Mouse (Mus musculus) cerebellum, postnatal 4 days (tissue): ENCODE measurements around the gene Slc35c1.
A peak's percentile ranks its signal among the peaks of the same experiment; 100 is the strongest.

Experiments
- DNase-seq, 2 experiments: peaks; one replicate each; pipeline ENCODE4 v3.0.0; 2022; ENCODE audit warnings: low spot score in 2 of 2, mixed read lengths in 1 of 2

Gene Slc35c1

DNA sequence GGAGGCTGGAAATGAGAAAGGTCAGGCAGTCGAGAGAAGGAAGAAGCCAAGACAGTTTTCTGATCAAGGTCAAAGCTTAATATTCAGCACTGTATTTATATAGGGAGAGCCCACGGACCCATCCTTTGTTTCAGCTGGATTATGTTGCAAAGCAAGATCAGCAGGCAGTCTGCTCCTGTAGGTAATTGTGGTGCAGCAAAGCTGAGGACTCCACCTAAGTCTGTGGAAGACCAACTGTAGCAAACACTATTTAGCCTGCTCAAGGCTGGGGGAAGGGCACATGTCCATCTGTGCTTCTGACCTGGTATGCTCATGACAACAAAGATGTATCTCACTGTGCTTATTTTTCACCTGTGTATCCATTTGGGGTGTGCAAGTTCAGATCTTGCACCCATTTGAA lies 15.4 kb upstream of the Slc35c1 start:
- DNase-seq = no peak

DNA sequence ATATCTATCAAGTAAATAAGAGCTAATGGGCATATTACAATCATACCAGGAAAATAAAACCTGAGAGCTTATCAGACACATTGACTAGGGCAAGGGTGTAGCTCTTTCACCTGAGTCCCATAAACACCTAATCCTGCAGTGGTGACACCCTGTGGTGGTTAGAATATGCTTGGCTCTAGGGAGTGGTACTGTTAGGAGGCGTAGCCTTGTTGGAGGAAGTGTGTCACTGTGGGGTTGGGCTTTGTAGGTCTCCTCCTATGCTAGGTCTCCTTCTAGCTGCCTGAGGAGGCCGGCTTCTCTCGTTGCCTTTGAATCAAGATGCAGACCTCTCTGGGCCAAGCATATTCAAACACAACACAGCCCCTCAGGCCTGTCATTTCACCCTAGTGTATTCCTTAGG lies 14.6 kb upstream of the Slc35c1 start:
- DNase-seq = no peak

DNA sequence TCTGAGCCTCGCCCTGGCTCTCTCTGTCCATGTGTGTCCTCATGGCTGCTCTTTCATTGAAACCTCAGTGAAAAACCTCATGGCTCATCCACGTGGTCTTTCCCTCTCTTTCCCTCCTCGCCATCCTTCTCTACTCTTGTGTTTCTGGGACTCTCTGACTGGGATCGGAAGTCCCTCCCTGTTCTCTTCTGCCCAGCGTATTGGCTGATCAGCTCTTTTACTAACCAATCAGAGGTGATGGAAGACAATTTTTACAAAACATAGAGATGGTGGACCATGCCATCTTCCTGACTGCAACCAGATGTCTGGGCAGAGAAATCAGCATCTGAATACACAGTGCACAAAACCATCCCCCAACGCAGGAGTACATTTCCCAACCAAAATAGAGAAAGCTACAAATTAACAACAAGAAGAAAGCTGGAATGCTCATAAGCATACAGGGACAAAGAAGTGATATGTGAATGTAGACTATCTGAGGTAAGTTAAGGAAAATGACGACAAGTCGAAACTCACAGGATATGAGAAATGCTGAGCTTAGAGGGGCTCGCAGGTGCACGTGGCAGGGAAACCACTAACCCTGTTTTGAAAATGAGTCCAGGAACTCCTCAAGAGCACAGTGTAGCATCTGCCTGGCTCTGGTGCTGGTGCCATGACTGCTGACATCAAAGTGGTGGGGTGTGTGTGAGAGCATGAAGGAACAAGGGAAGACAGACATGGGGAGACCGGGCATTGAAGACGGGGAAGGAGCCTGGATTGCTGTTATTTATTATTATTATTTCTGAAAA lies 11.7 kb upstream of the Slc35c1 start:
- DNase-seq = no peak

DNA sequence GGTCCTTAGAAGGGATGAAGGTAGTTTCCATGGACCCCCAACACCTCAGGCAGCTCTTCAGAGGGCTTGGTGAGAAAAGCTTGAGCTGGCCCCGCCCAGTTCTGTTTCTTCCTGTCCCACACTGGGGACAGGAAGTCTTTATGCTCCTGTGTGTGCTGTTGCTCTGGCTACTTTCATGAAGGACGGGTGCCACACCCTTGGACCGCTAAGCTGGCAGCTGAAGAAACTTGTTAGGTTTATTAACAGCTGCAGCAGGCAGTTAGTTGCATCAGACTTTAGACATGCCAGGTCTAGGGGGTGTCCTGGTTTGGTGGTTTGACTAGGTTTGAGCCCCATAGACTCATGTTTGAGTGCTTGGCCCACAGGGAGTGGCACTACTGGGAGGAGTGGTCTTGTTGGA lies 4.4 kb upstream of the Slc35c1 start:
- DNase-seq = no peak

DNA sequence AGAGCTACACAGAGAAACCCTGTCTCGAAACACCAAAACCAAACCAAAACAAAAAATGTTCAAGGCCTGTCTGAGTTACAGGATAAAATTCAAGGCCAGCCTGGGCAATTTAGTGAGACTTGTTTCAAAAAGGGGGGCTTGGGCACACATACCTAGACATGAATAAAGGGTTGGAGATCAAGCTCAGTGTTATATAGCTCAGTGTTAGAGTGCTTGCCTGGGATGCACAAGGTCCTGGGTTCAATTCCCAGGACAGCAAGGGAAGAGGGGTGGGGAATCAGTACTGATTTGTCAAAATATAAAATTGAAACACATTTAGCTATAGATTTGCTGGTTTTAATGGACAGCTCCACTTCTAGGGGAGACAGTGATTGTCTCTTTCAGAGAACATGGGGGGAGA lies 877 bp upstream of the Slc35c1 start:
- DNase-seq = no peak

DNA sequence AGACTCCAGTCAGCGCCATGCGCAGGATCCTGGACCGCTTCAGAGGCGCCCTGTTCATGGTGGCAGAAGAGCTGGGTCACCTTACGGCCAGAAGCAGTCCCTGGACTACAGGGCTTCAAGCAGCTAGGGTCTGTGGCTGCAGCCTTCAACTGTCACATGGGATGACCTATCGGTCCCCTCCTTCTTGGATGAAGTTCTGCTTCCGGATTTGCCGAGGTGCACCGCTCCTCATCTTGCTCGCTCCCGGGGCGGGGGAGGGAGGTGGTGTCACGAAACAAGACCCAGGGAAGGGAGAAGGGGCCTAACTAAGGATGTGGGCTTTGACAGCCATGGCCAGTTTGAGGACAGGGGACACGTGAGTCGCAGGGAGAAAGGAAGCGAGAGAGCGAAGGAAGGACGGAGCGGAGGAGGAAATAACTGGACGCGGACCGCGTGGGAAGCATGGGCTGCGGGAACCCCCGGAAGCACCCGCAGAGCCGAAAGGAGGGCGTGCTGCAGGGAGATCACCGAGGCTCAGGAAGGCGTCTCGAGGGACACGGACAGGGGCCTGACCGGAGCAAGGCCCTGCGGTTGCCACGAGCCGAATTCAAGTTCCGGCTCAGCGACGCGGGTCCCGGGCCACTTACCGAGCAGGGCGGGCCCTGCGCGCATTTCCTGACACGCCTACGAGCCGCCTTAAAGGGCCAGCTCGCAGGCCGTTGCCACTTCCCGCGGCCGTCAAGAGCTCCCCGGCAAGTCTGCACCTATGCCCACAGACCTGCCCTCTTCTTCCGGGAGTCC lies 1.0 kb downstream of the Slc35c1 start:
- peak; percentile 45 to 71 for DNase-seq

DNA sequence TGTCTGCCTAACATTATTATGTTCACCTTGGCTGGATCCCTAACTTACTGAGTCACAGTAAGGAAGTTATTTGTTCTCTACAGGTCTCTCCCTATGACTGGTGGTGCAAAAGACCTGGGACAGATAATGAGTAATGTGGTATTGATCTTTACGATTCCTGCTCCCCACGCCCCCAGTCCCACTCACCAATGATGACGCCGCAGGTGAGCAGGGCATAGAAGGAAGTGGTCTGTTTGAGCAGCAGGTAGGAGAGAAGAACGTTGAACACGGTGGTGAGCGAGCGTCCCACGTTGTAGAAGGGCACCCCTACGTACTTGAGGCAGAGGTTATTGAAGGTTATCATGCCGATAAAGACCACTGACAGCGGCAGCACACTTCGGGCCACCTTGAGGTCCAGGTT lies 1.9 kb downstream of the Slc35c1 start:
- DNase-seq = no peak

DNA sequence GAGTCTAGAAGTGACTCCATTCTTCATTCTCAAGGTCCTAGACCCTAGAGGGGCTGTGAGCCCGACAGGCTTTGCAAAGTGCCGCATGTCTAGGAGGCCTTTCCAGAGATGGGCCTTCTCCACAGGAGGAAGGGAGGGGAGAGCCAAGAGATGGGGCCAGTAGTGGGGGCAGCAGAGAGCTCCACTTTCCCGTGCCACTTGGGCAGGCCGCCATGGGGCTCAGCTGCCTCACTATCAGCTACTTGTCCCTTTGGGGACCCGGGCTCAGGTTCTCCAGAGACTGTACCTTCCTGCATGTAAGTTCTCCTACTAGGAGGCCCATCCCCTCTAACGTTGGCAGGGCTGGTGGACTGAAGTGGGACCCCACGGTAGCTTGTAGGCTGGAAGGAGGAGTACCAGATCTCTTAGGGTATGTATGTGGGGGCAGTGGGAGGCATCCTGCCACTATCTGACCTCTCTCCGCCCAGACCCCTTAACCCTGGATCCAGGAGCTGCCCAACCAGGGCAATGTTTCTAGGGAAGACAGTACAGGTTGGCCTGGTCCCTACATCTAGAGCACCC lies 3.3 kb downstream of the Slc35c1 start:
- DNase-seq = no peak

DNA sequence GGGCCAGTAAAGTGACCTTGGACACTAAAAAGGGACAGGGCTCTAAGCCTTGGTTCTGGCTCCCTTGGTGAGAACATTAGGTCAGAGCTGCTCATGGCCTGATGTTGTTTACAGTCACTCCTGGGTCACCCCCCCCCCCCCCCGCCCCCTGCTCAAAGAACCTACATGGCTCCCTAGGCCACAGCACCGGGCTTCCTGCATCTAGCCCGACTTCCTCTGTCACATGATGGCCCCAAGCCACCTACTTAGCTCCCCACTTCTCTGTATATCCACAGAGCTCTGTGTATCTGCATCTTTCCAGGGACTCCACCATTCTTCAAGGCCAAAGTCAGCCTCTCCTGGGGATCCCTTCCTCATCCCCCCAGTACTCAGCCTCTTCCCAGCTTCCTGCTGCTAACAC lies 4.6 kb downstream of the Slc35c1 start:
- DNase-seq = no peak

DNA sequence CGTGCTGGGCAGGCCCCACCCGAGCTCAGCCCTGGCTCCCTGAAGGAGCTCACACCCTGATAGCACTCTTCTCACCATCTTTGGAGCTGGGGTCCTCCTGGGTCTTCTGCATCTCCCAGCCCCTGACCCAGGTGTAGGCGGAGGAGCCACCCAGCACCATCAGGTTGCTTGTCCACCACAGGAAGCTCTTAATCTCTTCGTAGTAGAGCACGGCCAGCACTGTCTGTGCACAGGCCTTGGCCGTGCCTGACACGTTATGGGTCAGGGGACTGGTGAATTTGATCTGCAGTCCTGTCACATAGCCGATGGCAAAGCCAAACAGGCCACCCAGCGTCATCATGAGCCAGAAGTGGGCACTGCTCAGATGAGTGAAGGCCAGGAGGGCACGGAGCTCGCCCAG lies 6.2 kb downstream of the Slc35c1 start:
- no peak for DNase-seq

DNA sequence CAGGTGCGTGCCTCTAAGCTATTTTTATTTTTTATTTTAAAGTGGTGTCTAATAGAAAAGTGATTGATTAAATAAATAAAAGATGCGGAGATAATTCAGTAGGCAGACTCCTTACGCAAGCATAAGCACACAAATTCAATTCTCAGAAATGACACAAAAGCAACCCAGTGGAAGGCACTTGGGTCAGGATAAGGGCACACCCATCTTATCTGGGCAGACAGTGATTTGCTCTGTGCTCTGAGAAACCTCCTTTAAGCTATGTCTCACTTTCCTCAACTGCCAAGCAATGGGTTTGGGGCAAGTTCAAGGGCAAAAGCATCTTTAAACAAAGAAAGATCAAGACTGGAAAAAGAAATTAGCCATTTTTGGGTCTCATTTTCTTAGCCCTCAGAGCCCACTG lies 9.2 kb downstream of the Slc35c1 start:
- DNase-seq = no peak

DNA sequence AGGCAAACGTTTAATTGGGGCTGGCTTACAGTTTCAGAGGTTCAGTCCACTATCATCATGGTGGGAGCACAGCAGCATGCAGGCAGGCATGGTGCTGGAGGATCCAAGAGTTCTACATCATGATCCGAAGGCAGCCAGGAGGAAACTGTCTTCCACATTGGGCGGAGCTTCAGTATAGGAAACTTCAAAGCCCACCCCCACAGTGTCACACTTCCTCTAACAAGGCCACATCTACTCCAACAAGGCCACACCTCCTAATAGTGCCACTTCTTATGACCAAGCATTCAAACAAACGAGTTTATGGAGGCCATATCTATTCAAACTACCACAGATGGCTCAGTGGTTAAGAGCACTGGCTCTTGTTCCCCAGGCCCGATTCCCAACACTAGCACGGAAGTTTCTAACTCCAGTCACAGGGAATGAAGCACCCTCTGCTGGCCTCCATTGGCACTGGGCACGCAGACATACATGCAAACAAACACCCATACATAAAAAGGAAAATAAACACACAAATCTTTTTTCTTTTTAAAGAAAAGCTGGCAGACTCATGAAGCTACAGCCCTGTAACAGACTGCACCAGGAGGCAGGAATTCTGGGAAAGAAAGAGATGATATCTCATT lies 13.1 kb downstream of the Slc35c1 start:
- DNase-seq = no peak

DNA sequence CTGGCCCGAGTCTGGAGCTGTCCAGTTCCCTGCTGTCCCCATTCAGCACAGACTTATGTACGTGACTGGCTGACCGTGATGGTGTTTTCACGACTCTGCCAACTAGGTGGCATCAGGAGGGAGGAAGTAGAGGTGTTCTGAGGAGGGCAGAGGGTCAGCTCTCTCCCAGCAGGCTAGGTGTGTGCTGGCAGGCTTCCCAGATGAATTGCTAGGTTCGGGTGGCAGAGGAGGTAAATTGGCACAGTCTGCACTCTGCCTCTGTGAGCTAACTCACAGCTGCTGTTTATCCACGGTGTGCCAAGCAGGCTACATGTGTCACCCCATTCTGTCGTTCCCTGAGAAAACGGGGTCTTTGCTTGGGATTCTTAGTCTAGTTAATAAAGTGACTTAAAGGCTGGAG lies 13.7 kb downstream of the Slc35c1 start:
- DNase-seq = no peak

DNA sequence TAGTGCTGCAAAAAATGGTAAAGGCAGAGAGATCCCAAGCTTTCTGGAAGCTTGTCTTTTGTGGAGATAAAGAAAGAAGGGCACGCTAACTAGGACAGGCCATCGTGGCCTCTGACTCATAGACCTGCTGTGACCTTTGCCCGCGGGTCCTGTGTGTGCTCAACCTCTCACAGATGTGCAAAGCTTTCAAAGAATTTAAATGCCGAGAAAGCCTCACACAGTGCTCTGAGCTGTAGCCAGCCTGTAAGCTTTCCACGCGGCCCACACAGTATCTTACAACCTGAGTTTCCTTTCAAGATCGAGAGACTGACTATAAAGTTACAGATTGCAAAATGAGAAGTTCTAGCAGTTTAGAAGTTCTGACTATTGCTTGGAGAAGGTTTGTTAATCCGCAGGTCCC lies 14.4 kb downstream of the Slc35c1 start:
- no peak for DNase-seq

DNA sequence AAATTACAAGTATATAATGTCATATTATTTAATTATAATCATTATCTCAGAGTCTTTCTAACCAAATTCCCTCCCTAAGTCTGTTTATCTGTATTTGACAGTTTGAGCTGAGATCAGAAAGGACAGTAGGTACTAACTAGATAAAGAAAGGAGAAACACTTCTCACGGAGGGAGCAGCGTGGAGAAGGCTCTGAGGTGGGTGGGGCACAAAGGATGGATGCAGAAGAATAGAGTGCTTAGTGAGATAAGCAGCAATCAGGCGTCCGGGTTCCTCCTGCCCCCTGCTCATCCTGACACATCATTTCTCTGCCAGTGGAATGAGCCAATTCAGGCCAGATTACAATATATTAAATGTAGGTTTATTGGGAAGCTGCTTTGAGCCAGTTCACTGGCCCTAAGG lies 16.0 kb downstream of the Slc35c1 start:
- no peak for DNase-seq

DNA sequence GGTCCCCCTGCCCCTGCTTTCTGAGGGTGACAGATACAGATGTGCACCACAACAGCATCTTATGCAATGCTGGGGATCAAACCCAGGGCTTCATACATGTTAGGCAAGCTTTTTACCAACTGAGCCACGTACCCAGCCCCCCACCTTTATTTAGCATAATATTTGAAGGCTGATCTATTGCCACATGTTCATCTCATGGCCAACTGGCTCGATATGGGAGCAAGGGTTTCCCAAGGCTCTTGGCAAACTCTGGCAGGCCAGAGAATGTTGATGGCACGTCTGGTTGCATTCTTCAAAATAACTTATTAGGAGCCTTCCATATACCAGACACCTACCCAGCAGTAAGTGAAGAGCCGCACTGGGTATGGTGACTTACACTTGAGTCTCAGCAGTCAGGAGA lies 17.0 kb downstream of the Slc35c1 start:
- DNase-seq = no peak

DNA sequence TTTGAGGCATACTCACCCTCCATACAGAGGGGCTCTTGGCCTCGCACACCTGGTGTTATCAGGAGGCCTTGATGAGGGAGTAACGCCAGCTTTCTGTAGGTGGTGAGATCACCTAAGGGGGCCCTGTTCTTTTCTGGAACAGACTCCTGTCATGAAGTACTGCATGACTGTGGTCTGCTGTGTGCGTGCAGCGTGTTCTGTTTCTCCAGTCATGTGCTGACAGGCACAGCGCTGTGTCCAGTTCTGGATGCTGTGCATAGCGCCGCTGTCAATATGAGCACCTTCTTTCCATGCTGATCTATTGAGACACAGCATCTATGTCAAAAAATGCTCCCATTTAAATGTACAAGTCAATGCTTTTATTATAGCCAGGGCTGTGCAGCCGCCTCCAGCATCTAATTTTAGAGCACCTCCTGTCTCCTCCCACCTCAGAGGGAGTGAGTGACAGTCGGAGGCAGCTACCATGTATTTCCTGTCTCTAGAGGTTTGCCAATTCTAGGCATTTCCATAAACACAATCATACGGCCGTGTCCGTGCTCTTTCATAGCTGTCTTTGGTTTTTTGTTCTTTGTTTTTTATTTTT lies 17.8 kb downstream of the Slc35c1 start:
- no peak for DNase-seq

DNA sequence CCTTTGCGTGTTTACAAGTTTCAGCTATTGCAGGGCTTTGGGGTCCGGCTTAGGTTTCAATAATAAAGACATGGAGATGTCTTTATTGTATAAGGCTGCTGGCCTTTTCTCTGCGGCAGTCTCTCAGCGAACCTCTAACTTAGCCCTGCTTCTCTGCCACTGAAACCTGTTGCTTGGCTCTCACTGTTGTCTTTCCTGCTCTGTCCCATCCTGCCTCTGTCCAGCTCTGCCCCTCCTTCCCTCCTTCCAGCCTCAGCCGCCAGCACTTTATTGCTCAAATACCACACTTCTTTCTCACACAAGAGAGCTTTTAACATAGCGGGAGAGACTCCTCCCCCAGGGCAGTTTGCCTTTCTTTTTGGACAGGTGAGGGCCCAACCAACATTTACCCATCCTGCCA lies 19.9 kb downstream of the Slc35c1 start:
- no peak for DNase-seq

DNA sequence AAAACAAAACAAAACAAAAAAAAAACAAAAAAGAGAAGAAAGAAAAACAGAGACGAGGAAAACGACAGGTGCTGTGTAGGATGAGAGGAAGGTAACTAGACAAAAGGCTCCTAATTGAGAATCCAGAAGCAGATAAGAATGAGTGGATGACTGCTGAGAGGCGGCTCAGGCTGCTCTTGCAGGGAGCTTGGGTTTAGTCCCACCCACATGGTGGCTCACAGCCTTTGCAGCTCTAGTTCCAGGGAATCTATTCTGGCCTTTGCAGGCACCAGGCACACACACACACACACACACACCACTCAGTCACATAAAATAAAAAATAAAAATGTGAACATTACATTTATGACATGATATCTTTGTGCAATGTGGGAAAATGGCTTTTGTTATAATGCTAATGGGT lies 21.8 kb downstream of the Slc35c1 start:
- no peak for DNase-seq

DNA sequence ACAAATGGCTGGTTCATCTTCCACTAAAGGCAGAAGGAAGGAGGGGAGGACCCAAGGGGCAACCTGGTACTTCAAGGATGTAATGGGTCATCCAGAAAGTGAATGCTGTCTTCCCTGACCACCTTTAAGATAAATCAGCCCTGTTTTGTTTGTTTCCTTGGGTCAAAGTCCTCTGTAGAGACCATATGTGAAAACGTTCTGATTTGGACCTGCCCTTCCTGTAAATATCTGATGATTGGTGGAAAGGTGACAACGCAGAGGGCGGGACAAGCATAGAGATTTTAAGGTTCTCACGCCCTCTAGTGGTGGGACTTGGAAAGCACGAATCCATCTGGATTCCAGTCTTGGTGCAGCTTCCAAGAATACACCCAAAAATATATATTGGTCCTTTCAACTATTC lies 22.5 kb downstream of the Slc35c1 start:
- peak; percentile 67 to 86 for DNase-seq

DNA sequence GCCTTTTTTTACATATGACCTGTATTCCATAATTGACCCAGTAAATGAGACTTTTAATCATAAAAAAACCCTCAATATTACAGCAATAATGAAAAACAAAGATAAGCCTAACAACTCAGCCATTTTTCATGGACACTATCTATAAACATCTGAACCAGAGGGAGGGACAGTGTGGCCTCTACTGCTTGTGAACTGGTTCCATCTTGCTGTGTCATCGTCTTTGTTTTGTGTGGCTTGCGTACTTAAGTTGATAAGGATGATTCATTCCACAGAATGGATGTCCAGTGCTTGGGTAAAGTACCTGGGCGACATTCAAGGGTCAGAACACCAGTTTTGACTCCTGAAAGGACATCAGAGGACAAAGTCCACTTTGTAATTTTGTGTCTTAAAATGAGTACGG lies 23.0 kb downstream of the Slc35c1 start:
- DNase-seq = no peak

DNA sequence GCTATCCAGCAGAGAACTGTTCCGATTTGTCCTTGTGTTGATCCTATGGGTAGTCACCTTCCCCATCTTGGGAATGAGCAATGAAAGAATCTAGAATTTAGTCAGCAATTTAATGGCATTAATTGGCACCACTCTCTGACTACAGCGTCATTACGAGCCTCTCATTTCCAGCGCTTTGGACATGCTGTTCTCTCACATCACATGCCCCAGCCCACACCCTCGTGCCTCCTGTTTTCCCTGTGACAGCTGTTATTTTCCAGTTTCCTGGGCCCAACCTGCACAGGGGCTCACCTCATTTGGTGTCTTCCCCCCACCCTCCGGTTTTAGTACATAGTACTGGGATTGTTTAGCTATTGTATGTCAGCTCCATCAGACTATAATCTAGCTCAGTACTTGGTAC lies 25.3 kb downstream of the Slc35c1 start:
- DNase-seq = no peak
